Mouse (Mus musculus) cerebellum, adult 9-10 months (tissue): Measurements from ENCODE around the gene Gja10.

Experiments
- DNase-seq: peaks from one replicate; pipeline ENCODE4 v3.0.0; 2022

Gene Gja10

DNA sequence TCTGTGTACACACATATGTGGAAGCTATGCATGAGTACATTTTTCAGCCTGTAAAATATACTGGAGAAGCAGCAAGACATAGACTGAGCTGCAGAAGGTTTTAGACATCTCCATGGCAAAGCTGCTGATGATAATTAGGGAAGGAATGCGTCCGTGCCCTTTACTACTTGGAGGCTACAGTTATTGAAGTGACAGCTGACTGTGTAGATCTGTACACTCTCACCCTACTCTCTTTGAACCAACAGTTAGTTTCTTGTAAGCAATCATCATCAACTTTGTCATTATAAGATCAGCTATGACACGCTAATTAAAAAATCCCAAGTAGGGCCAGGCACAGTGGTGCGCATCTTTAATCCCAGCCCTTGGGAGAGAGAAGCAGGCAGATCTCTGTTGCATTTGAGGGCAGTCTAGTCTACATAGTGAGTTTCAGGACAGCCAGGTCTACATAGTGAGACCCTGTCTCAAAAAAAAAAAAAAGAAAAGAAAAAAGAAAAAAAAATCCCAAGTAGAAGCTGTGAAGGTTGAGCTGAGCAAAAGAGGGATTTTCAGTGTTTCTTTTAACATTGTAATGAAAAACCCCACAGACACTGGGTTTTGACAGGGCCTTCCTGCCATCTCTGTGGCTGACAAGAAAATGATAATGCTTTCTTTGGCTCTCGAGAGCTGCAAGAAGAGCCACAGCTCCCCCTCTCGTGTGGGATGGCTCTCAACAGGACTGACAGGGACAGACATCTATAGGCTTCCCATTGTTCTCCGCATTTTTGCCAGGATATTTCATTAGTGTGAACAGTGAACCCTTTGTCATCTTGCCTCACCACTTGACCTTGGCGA lies 41.6 kb downstream of the Gja10 start:
- DNase-seq: no peak

DNA sequence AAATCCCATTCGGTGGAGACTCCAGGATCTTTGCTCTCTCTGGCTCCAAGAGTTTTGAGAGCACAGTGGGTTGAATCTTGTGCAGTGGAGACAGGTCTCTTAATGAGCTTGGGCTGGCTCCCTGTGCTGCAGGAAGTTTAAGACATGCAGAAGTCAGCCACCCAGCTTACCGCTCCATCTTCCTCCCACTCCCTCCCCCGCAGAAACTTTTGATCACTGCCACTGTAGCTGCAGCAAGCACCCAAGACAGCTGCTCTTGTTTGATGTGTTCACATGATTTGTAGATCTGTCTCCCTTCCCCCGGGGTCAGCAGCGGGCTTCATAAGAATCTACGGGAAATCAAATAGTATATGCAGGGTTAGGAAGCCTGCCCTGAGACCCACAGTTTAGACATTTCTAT lies 42.3 kb downstream of the Gja10 start:
- no peak for DNase-seq

DNA sequence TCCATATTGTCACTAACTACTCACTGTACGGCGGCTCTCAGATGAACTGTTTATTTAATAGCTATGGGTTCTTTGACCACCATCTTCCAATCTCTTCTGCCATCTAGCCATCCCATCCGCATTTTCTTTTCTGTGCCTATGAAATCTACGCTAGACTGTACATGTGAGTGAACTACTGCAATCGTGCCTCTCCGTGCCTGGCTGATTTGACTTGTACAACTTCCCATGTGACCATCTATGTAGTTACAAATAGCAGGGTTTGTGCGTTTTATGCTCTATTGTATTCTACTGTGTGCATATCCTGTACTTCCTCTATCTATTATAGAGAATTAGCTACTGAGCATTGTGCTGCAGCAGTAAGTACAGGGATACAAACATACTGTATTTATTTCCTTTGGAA lies 47.1 kb downstream of the Gja10 start:
- DNase-seq: no peak

DNA sequence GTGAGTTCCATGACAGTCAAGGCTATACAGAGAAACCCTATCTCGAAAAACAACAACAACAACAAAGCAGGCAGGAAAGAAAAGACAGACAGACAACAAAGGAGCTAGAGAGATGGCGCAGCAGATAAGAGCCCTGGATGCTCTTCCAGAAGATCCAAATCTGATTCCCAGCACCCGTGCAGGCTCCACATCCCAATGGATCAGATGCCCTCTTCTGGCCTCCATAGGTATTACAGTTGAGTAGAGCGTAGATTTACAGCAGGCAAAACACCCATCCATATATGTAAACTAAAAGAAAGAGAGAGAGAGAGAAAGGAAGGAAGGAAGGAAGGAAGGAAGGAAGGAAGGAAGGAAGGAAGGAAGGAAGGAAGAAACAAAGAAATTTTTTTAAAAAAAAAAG lies 51.2 kb downstream of the Gja10 start:
- DNase-seq: peak; percentile 63

DNA sequence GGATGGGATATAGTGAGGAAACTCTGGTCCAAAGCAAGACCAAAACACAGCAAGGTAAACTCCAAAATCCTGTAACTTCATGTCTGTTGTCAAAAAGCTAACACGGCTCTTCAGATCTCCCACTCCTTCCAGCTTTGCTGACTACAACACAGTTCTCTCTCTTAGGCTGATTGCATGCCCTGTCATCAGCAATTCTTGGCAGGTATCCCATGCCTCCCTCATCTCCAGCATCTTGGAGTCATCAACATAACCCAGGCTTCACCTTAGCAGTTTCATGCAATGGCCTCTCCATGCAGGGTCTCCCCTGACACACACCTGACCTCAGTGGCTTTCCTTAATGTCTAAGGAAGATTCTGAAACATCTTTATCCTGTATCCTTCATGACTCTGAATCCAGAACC lies 53.4 kb downstream of the Gja10 start:
- DNase-seq: no peak
